Mouse (Mus musculus): ENCODE measurements around the gene Pjvk. TPM values are rescaled to one million over a fixed set of nuclear protein-coding genes. Genes with fewer than 3 reads are reported as not detected.

Pjvk gene
- polyA plus RNA-seq, 1 experiment from 2014 or later, result 0.82 TPM

DNA sequence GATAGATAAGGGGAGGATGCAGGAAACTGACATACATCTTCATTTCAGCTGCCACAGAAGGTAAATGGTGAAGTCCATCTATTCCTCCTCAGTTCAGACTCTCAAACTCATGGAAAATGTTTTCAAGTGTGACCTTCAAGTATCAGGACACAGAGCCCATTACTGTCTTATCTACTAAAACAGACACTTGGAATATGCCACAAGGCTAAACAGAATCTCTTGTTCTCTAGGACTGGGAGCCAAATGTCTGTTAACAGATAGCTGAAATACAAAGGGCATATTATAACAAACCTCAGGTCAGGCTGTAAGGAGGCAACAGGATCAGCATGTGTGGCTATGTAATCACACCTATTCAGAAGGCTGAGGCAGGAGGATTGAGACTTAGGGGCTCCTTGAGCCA, 4.5 kb upstream of the Pjvk start:
- Histone ChIP-seq H3K4me3 (no peak overlapping the region), H3K4me1 (replicated peaks) (peaks cover 24% of the 10 kb centered on the region), H3K27ac (no peak overlapping the region), H3K9me3 (no peaks in the 10 kb centered on the region), H3K36me3 (peaks cover 58% of the 10 kb centered on the region), H3K27me3 (ENCODE audit: insufficient read depth, poor library complexity, severe bottlenecking) (no peaks in the 10 kb centered on the region)
- DNase-seq (ENCODE audit: low spot score), result no peak

- H3K27me3 ChIP-seq (ENCODE audit: insufficient read depth, poor library complexity, severe bottlenecking), result no peaks in the 10 kb centered on the region
- H3K4me3 ChIP-seq, result peak overlapping the region; percentile 81
- DNase-seq (ENCODE audit: low spot score), result no peak
- peaks cover 21% of the 10 kb centered on the region for H3K36me3 ChIP-seq
- WGBS, result 1% methylated on average over 32 of the region's 32 CpGs
- H3K9me3 ChIP-seq, result no peaks in the 10 kb centered on the region
- peak overlapping the region; percentile 96 for H3K27ac ChIP-seq
- H3K4me1 ChIP-seq (replicated peaks), result peaks cover 26% of the 10 kb centered on the region
These were observed 821 bp upstream of the Pjvk start for GRCm38 (mm10) chr2:76647441-76647869.

DNA sequence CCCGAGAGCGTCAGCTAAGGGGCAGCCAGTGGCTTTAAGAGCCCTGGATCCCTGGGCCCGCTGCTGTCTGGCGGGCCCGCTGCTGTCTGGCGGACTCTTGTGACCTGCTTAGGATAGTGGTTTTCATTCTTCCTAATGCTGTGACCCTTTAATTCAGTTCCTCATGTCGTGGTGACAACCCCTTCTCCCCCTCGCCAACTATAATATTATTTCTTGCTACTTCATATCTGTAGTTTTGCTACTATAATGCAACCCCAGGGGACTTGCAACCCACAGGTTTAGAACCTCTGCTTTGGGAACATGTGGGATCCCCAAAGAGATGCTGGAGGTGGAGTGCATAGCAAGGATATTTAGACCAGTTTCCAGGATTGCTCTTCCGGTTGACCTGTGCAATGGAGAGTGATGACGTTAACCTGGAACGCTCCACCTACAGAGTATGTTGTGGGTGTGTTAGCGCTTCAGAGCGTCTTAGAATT, 428 bp downstream of the Pjvk start:
- Histone ChIP-seq H3K4me3 (peak overlapping the region; percentile 81), H3K27ac (peak overlapping the region; percentile 96), H3K4me1 (replicated peaks) (peaks cover 26% of the 10 kb centered on the region), H3K9me3 (no peaks in the 10 kb centered on the region), H3K27me3 (ENCODE audit: insufficient read depth, poor library complexity, severe bottlenecking) (no peaks in the 10 kb centered on the region), H3K36me3 (peaks cover 9% of the 10 kb centered on the region)
- no peak for DNase-seq (ENCODE audit: low spot score)
- WGBS, result 30% methylated on average over 13 of the region's 13 CpGs

GRCm38 (mm10) chr2:76653070-76653469, 4.8 kb downstream of the Pjvk start:
- Histone ChIP-seq H3K27me3 (ENCODE audit: insufficient read depth, poor library complexity, severe bottlenecking) (no peaks in the 10 kb centered on the region), H3K36me3 (no peaks in the 10 kb centered on the region), H3K4me3 (no peak overlapping the region), H3K27ac (no peak overlapping the region), H3K9me3 (no peaks in the 10 kb centered on the region), H3K4me1 (replicated peaks) (peaks cover 16% of the 10 kb centered on the region; the same call in 1 of the 2 replicates)
- DNase-seq (ENCODE audit: low spot score), result no peak
- WGBS, result 94% methylated on average over 4 of the region's 4 CpGs

- no peak for DNase-seq (ENCODE audit: low spot score)
- Histone ChIP-seq H3K9me3 (no peaks in the 10 kb centered on the region), H3K4me1 (replicated peaks) (0 out of 2 replicates have a peak, but pooled peaks cover 7% of the 10 kb centered on the region), H3K27me3 (ENCODE audit: insufficient read depth, poor library complexity, severe bottlenecking) (no peaks in the 10 kb centered on the region), H3K36me3 (no peaks in the 10 kb centered on the region), H3K27ac (no peak overlapping the region), H3K4me3 (no peak overlapping the region)
- WGBS, result 85% methylated on average over 5 of the region's 5 CpGs
These were observed 6.4 kb downstream of the Pjvk start for GRCm38 (mm10) chr2:76654646-76655045.

DNA sequence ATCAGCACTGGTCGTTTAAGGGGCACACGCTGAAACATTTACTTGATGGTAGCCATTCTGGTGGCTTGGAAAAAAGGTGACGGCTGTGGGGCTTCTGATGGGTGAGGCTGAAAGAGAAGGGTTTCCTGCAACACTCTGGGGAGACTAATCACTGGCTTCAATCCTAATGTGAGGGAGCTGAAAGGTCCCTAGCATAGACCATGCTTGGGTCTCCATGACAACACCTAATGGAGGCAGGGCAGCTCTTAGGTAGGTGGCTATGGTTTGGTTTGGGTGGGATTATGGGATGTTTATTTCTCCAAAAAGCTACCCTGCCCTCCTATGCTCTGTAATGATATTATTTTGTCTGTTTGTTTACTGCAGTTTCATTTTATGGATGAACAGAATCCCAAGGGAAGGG, 7.2 kb downstream of the Pjvk start:
- Histone ChIP-seq H3K4me3 (no peak overlapping the region), H3K36me3 (no peaks in the 10 kb centered on the region), H3K27ac (no peak overlapping the region), H3K9me3 (no peaks in the 10 kb centered on the region), H3K4me1 (replicated peaks) (0 out of 2 replicates have a peak, but pooled peaks cover 7% of the 10 kb centered on the region), H3K27me3 (ENCODE audit: insufficient read depth, poor library complexity, severe bottlenecking) (no peaks in the 10 kb centered on the region)
- DNase-seq (ENCODE audit: low spot score), result no peak
- WGBS, result 79% methylated on average over 3 of the region's 3 CpGs

DNA sequence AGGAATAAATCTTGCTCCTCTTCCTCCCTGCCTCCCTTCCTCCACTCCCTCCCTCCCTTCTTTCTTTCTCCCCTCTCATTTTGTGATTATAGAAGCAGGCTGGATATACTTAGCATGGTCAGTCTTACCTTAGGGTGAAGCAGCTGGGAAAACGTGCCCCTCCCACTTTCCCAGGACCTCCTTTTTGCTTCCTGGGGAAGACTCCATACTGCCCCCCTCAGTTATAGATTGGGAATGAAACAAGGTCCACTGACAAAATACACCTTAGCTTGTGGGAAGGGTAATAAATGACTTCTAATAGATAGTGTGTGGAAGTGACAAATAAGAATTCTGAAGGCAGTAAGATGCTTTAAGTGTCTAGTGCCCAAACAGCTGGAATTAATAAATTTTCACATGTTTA, 7.7 kb downstream of the Pjvk start:
- H3K36me3 ChIP-seq, result no peaks in the 10 kb centered on the region
- no peak for DNase-seq (ENCODE audit: low spot score)
- no peaks in the 10 kb centered on the region for H3K27me3 ChIP-seq (ENCODE audit: insufficient read depth, poor library complexity, severe bottlenecking)
- H3K4me3 ChIP-seq, result no peak overlapping the region
- H3K9me3 ChIP-seq, result no peaks in the 10 kb centered on the region
- 0 out of 2 replicates have a peak, but pooled peaks cover 7% of the 10 kb centered on the region for H3K4me1 ChIP-seq (replicated peaks)
- no peak overlapping the region for H3K27ac ChIP-seq
- 14% methylated on average over 1 of the region's 1 CpGs for WGBS

DNA sequence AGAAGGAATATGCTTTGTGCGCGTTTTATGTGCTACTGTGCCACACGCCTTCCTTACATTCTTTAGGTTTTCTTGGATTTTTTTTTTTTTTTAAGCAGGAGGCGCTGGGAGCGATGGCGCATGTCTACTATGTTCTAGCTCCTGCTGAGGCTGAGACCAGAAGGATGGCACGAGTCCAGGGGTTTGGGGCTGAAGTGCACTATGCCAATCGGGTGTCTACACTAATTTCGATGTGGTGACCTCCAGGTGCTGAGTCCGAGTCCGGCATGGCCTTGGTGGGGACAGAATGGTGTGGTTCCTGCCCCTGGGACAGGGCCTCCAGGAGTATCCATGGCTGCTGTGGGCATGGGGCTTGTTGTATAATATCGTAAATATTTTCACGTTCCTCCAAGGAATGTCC, 10.3 kb downstream of the Pjvk start:
- H3K36me3 ChIP-seq, result peaks cover 18% of the 10 kb centered on the region
- H3K27me3 ChIP-seq (ENCODE audit: insufficient read depth, poor library complexity, severe bottlenecking), result no peaks in the 10 kb centered on the region
- H3K4me1 ChIP-seq (replicated peaks), result 0 out of 2 replicates have a peak, but pooled peaks cover 7% of the 10 kb centered on the region
- no peaks in the 10 kb centered on the region for H3K9me3 ChIP-seq
- H3K27ac ChIP-seq, result no peak overlapping the region
- no peak overlapping the region for H3K4me3 ChIP-seq
- 82% methylated on average over 13 of the region's 13 CpGs for WGBS
- no peak for DNase-seq (ENCODE audit: low spot score)

DNA sequence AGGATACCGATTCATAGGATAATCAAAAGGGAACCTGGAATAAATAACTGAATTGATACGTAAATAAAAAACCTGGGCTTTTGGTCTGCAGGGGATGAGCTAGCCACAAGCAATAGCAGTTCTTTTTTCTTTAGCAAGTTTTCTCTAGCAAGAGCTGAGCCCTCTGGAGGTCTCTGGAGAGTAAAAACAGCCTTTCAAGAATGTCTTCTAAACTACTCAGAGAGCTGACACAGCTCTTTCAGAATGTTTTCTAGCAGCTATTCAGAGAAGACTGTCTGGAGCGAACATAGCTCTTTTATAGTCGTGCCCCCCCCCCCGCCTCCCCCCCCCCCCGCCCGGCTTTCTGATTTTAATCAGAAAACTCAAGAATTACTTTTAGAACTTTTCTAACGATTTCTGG, 11.1 kb downstream of the Pjvk start:
- whole genome bisulfite sequencing, result 61% methylated on average over 8 of the region's 8 CpGs
- no peaks in the 10 kb centered on the region for H3K9me3 ChIP-seq
- DNase-seq (ENCODE audit: low spot score), result no peak

DNA sequence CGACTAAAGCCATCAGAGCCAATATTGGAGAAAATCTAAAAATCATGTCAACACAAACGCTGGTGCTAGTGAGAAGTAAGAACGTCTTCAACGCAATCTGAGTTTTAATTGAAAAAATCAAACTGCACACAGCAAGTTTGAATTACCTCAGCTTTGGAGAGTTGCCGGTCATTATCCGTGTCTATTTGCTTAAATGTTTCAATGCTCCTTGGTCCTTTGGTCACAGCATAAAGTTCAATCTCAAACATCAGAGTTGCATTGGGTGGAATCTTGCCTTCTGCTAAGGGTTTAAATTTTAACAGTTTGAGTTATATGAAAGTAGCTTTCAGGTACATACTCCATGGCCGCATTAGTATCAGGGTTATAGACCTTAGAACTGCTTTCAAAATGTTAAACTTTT, 17.3 kb downstream of the Pjvk start:
- 93% methylated on average over 7 of the region's 7 CpGs for WGBS
- no peaks in the 10 kb centered on the region for H3K9me3 ChIP-seq

More for the DNA sequence above, 11.1 kb downstream of the Pjvk start:
- H3K27me3 ChIP-seq (ENCODE audit: insufficient read depth, poor library complexity, severe bottlenecking), result no peaks in the 10 kb centered on the region
- H3K27ac ChIP-seq, result no peak overlapping the region
- H3K4me3 ChIP-seq, result no peak overlapping the region
- 0 out of 2 replicates have a peak, but pooled peaks cover 3% of the 10 kb centered on the region for H3K4me1 ChIP-seq (replicated peaks)
- H3K36me3 ChIP-seq, result peaks cover 26% of the 10 kb centered on the region

GRCm38 (mm10) chr2:76667200-76667599, 18.9 kb downstream of the Pjvk start:
- 92% methylated on average over 5 of the region's 5 CpGs for WGBS
- H3K27me3 ChIP-seq (ENCODE audit: insufficient read depth, poor library complexity, severe bottlenecking), result no peaks in the 10 kb centered on the region

More for the DNA sequence above, 17.3 kb downstream of the Pjvk start:
- Histone ChIP-seq H3K27ac (no peak overlapping the region), H3K27me3 (ENCODE audit: insufficient read depth, poor library complexity, severe bottlenecking) (no peaks in the 10 kb centered on the region), H3K4me1 (replicated peaks) (no peaks in the 10 kb centered on the region), H3K36me3 (peaks cover 41% of the 10 kb centered on the region), H3K4me3 (no peak overlapping the region)
- no peak for DNase-seq (ENCODE audit: low spot score)

GRCm38 (mm10) chr2:76671641-76672040, 23.4 kb downstream of the Pjvk start:
- H3K27ac ChIP-seq, result peak overlapping the region; percentile 87

More at GRCm38 (mm10) chr2:76667200-76667599, 18.9 kb downstream of the Pjvk start:
- no peak for DNase-seq (ENCODE audit: low spot score)
- H3K9me3 ChIP-seq, result no peaks in the 10 kb centered on the region
- H3K4me1 ChIP-seq (replicated peaks), result peaks cover 7% of the 10 kb centered on the region
- H3K4me3 ChIP-seq, result no peak overlapping the region
- no peak overlapping the region for H3K27ac ChIP-seq
- peaks cover 35% of the 10 kb centered on the region for H3K36me3 ChIP-seq

DNA sequence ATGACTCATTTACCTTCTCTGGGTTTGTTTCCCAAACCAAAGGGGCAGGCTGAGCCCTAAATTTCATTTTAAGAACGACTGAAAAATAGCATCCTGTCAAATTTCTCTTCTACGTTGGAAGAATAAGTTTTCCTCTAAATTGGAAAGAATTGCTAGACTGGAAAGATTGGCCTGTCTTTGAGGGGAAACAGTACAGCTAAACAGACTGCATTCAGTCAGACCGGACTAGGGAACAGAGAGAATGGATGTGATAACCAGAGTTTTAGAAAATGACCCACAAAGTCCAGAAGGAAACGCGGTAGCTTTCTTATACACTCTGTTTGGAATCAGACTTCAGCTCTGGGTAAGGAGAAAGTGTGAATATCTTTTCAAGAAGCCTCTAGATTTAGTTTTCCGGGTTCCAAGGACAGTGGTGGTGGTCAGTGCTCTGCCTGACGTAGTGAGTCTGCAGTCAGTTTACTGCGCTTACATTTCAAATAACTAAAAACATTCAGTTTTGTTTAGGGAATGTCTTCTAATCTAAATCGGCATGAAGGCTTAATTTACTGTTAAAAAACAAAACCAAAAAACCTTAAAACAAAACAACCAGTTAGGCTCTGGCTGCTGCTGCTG, 24.0 kb downstream of the Pjvk start:
- H3K27me3 ChIP-seq (ENCODE audit: insufficient read depth, poor library complexity, severe bottlenecking), result no peaks in the 10 kb centered on the region
- no peaks in the 10 kb centered on the region for H3K9me3 ChIP-seq
- DNase-seq (ENCODE audit: low spot score), result no peak
- H3K27ac ChIP-seq, result peak overlapping the region; percentile 87
- peak overlapping the region; percentile 48 for H3K4me3 ChIP-seq
- 0 out of 2 replicates have a peak, but pooled peaks cover 3% of the 10 kb centered on the region for H3K36me3 ChIP-seq
- peaks cover 46% of the 10 kb centered on the region for H3K4me1 ChIP-seq (replicated peaks)
- WGBS, result 48% methylated on average over 9 of the region's 9 CpGs

More at GRCm38 (mm10) chr2:76671641-76672040, 23.4 kb downstream of the Pjvk start:
- 90% methylated on average over 6 of the region's 6 CpGs for WGBS
- no peaks in the 10 kb centered on the region for H3K9me3 ChIP-seq
- no peak for DNase-seq (ENCODE audit: low spot score)
- H3K4me3 ChIP-seq, result peak overlapping the region; percentile 48
- 0 out of 2 replicates have a peak, but pooled peaks cover 3% of the 10 kb centered on the region for H3K36me3 ChIP-seq
- no peaks in the 10 kb centered on the region for H3K27me3 ChIP-seq (ENCODE audit: insufficient read depth, poor library complexity, severe bottlenecking)
- peaks cover 42% of the 10 kb centered on the region for H3K4me1 ChIP-seq (replicated peaks)
